Mouse (Mus musculus) embryonic fibroblast, embryonic 13.5 days (primary cell): ENCODE data around the gene Cd80. TPM values are rescaled to one million over a fixed set of nuclear protein-coding genes. Genes with fewer than 3 reads are reported as not detected.
A peak's percentile ranks its signal among the peaks of the same experiment; 100 is the strongest.
"Not testable (repeated sequence)": the region's sequence is repeated elsewhere in the genome, so short reads cannot be mapped to it uniquely, and the experiment has no call there.

Experiments used
- H3K27ac ChIP-seq: 2 replicates; pipeline ENCODE4 v1.5.1; 2012; ENCODE audit warnings: low read length, control low read depth, inconsistent platforms; ENCODE audit not compliant: insufficient read depth
- H3K4me1 ChIP-seq: 2 replicates; pipeline ENCODE4 v1.6.1; 2011; ENCODE audit warnings: low read length; ENCODE audit not compliant: control insufficient read depth, insufficient read depth
- H3K4me3 ChIP-seq: 2 replicates; pipeline ENCODE4 v1.5.1; 2011; ENCODE audit warnings: mild to moderate bottlenecking, control low read depth, low read length; ENCODE audit not compliant: insufficient read depth
- CTCF ChIP-seq: IDR thresholded peaks from 2 replicates; pipeline ENCODE4 v1.5.1; 2011; ENCODE audit warnings: mild to moderate bottlenecking, control low read depth, low read length, moderate library complexity, borderline replicate concordance; ENCODE audit not compliant: insufficient read depth
- POLR2A ChIP-seq: IDR thresholded peaks from 2 replicates; pipeline ENCODE4 v1.6.1; 2011; ENCODE audit warnings: low read depth, mild to moderate bottlenecking, control low read depth, low read length, moderate library complexity
- polyA plus RNA-seq: library from polyadenylated mRNA; stranded (reverse); fragments of >200 nt; gene quantifications from 2 replicates; pipeline ENCODE4 v1.2.4, GENCODE M21; 2011; ENCODE audit warnings: low read depth; ENCODE audit not compliant: missing spikeins, insufficient read length

Gene Cd80
- polyA plus RNA-seq, 1 experiment, result 22.9 TPM

- peaks cover 2% of the 10 kb centered on the region; the same call in 1 of the 2 replicates for H3K4me1 ChIP-seq
- no peak for TF ChIP-seq POLR2A
- TF ChIP-seq CTCF, result no peak
- no peak overlapping the region for H3K4me3 ChIP-seq
- no peak overlapping the region for H3K27ac ChIP-seq
Observed at GRCm38 (mm10) chr16:38471697-38472506, 16.5 kb downstream of the Cd80 start.

GRCm38 (mm10) chr16:38472507-38472873 lies 17.1 kb downstream of the Cd80 start:
- TF ChIP-seq CTCF, result no peak
- TF ChIP-seq POLR2A, result no peak
- Histone ChIP-seq H3K4me3 (no peak overlapping the region), H3K4me1 (peaks cover 2% of the 10 kb centered on the region; the same call in 1 of the 2 replicates), H3K27ac (no peak overlapping the region)

DNA sequence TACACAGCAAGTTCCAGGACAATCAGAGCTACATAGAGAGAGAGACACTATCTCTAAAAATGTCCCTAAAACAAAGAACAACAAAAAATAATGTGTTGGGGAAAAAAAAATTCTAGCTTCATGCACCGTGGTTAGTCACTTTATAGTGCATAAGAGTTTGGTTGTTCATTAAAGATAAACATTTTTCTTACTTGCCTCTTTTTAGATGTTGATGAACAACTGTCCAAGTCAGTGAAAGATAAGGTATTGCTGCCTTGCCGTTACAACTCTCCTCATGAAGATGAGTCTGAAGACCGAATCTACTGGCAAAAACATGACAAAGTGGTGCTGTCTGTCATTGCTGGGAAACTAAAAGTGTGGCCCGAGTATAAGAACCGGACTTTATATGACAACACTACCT lies 18.3 kb downstream of the Cd80 start:
- Histone ChIP-seq H3K27ac (no peak overlapping the region), H3K4me3 (no peak overlapping the region), H3K4me1 (peaks cover 2% of the 10 kb centered on the region; the same call in 1 of the 2 replicates)
- TF ChIP-seq CTCF (no peak), POLR2A (no peak)

- TF ChIP-seq POLR2A (no peak), CTCF (no peak)
- Histone ChIP-seq H3K4me1 (peaks cover 2% of the 10 kb centered on the region; the same call in 1 of the 2 replicates), H3K27ac (no peak overlapping the region), H3K4me3 (no peak overlapping the region)
Observed at GRCm38 (mm10) chr16:38474677-38475286, 19.4 kb downstream of the Cd80 start.

GRCm38 (mm10) chr16:38475681-38476311 lies 20.4 kb downstream of the Cd80 start:
- peaks cover 2% of the 10 kb centered on the region; the same call in 1 of the 2 replicates for H3K4me1 ChIP-seq
- no peak overlapping the region for H3K27ac ChIP-seq
- TF ChIP-seq CTCF, result no peak
- TF ChIP-seq POLR2A, result no peak
- H3K4me3 ChIP-seq, result no peak overlapping the region

- H3K4me3 ChIP-seq, result no peak overlapping the region
- H3K4me1 ChIP-seq, result peaks cover 2% of the 10 kb centered on the region; the same call in 1 of the 2 replicates
- no peak for TF ChIP-seq CTCF
- TF ChIP-seq POLR2A, result 0 out of 2 replicates have a peak, but pooled peaks have one; percentile 18
- H3K27ac ChIP-seq, result peak overlapping the region; percentile 8; the same call in 1 of the 2 replicates
Observed at GRCm38 (mm10) chr16:38476312-38477240, 21.2 kb downstream of the Cd80 start.

- H3K4me1 ChIP-seq, H3K4me3 ChIP-seq, H3K27ac ChIP-seq: not testable (repeated sequence)
Observed at GRCm38 (mm10) chr16:38477241-38477608, 21.9 kb downstream of the Cd80 start.

DNA sequence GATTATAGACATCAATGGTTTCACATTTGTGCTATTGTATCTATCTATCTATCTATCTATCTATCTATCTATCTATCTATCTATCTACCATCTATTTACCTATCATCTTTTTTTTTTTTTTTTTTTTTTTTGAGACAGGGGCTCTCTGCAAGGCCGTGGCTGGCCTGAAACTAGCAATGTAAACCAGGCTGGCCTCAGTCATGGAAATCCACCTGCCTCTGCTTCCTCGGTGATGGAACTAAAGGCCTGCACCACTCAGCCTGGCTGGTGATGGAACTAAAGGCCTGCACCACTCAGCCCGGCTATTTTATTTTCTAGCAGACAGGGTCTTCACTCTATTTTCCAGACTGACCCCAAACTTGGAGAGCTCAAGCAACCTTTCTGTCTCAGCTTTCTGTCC lies 22.9 kb downstream of the Cd80 start:
- Histone ChIP-seq H3K27ac (no peak overlapping the region), H3K4me1 (peaks cover 2% of the 10 kb centered on the region; the same call in 1 of the 2 replicates), H3K4me3 (no peak overlapping the region)
- no peak for TF ChIP-seq POLR2A
- TF ChIP-seq CTCF, result no peak

DNA sequence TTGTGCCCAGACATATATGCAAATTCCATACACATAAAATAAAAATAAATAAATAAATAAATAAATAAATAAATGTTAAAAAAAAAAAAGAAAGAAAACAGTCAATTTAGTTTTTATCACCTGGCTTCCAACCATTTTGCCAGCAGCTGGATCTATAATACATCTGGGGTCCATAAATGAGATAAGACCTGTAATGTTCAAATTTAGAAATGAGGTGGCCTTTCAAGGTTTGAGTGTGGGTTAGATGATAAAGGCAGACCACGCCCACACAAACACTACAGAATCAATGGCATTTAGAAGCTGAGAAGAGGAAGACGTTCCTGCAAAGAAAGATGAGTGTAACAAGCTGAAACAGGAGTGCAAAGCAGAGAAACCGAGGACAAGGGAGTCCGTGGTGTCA lies 26.0 kb downstream of the Cd80 start:
- Histone ChIP-seq H3K27ac (no peak overlapping the region), H3K4me1 (no peaks in the 10 kb centered on the region), H3K4me3 (no peak overlapping the region)
- TF ChIP-seq CTCF (no peak), POLR2A (no peak)
